Mouse (Mus musculus) neural tube, embryonic 11.5 days (tissue): ENCODE data around the gene Csnk1g1. TPM values are rescaled to one million over a fixed set of nuclear protein-coding genes. Genes with fewer than 3 reads are reported as not detected.

ENCODE experiments used
- ATAC-seq: fragments of 200-750 bp; cut with Nextera tagmentation; 2 replicates; pipeline ENCODE4 v1.8.0; 2017; ENCODE audit warnings: moderate number of reproducible peaks, mild to moderate bottlenecking, moderate TSS enrichment, moderate library complexity; ENCODE audit not compliant: insufficient read depth, low FRiP score, low TSS enrichment
- DNase-seq: peaks from one replicate; pipeline ENCODE4 v3.0.0-alpha.2; 2015; ENCODE audit warnings: low spot score
- H3K27ac ChIP-seq: fragments of 300-500 bp; sonication (generic); 2 replicates; pipeline ENCODE4 v1.5.1; 2014; ENCODE audit warnings: low read depth, mild to moderate bottlenecking, low read length
- H3K27me3 ChIP-seq: fragments of 300-500 bp; sonication (generic); 2 replicates; pipeline ENCODE4 v1.6.1; 2014; ENCODE audit warnings: mild to moderate bottlenecking, low read length, mixed read lengths; ENCODE audit not compliant: control insufficient read depth, insufficient read depth
- H3K36me3 ChIP-seq: fragments of 300-500 bp; sonication (generic); 2 replicates; pipeline ENCODE4 v1.6.1; 2014; ENCODE audit warnings: mild to moderate bottlenecking, low read length, moderate library complexity, mixed read lengths; ENCODE audit not compliant: control insufficient read depth, insufficient read depth
- H3K4me1 ChIP-seq: fragments of 300-500 bp; sonication (generic); 2 replicates; pipeline ENCODE4 v1.6.1; 2014; ENCODE audit warnings: low read length, mixed read lengths; ENCODE audit not compliant: control insufficient read depth, insufficient read depth
- H3K4me2 ChIP-seq: fragments of 300-500 bp; sonication (generic); 2 replicates; pipeline ENCODE4 v1.6.1; 2014; ENCODE audit warnings: low read depth, mild to moderate bottlenecking, moderate library complexity
- H3K4me3 ChIP-seq: fragments of 300-500 bp; sonication (generic); 2 replicates; pipeline ENCODE4 v1.5.1; 2014; ENCODE audit warnings: low read depth, low read length
- H3K9ac ChIP-seq: fragments of 300-500 bp; sonication (generic); 2 replicates; pipeline ENCODE4 v1.6.1; 2014; ENCODE audit warnings: mild to moderate bottlenecking, low read length
- H3K9me3 ChIP-seq: fragments of 300-500 bp; sonication (generic); 2 replicates; pipeline ENCODE4 v1.6.1; 2016; ENCODE audit warnings: low read length; ENCODE audit not compliant: control insufficient read depth
- WGBS: fragments of 180-500 bp; shearing (Covaris S2); extraction: QIAGEN DNeasy Blood & Tissue Kit; methylation state at CpG from one replicate; pipeline ENCODE4 v1.1.7; 2014; 5-methylcytosine and 5-hydroxymethylcytosine counted together
- polyA plus RNA-seq: library from polyadenylated mRNA; unstranded; fragments of >200 nt; fragmentation: Nextera tagmentation; extraction: Ambion mirVana; gene quantifications from 2 replicates; pipeline ENCODE4 v1.2.1, GENCODE M21; 2014

Gene Csnk1g1
- polyA plus RNA-seq, 1 experiment from 2014 or later = 20.9 TPM

GRCm38 (mm10) chr9:66068056-66068455 is 159.3 kb downstream of the Csnk1g1 start:
- 64% methylated on average over 4 of the region's 4 CpGs for WGBS
- peaks cover 22% of the 10 kb centered on the region for H3K36me3 ChIP-seq
- H3K9me3 ChIP-seq = no peaks in the 10 kb centered on the region
- ATAC-seq = no peak
- no peaks in the 10 kb centered on the region for H3K4me1 ChIP-seq
- no peak overlapping the region for H3K9ac ChIP-seq
- no peak overlapping the region for H3K4me3 ChIP-seq
- no peak overlapping the region for H3K27ac ChIP-seq
- H3K4me2 ChIP-seq = no peak overlapping the region
- no peak for DNase-seq
- H3K27me3 ChIP-seq = peaks cover 26% of the 10 kb centered on the region

- whole genome bisulfite sequencing = under 1% methylated on average over 30 of the region's 30 CpGs
- Histone ChIP-seq H3K36me3 (peaks cover 15% of the 10 kb centered on the region), H3K27ac (no peak overlapping the region), H3K27me3 (peaks cover 26% of the 10 kb centered on the region), H3K9me3 (no peaks in the 10 kb centered on the region), H3K4me3 (peak overlapping the region; percentile 45), H3K9ac (peak overlapping the region; percentile 47), H3K4me1 (no peaks in the 10 kb centered on the region), H3K4me2 (peak overlapping the region; percentile 85)
- no peak for ATAC-seq
- DNase-seq = peak; percentile 43
Measured at GRCm38 (mm10) chr9:66068971-66069391, 160.3 kb downstream of the Csnk1g1 start.

GRCm38 (mm10) chr9:66069583-66069982 is 160.9 kb downstream of the Csnk1g1 start, which contains the start of gene Snx22:
Gene Snx22 (minus strand): TSS chr9:66069719.
- Histone ChIP-seq H3K4me2 (peak within 1 kb of the TSS; percentile 85), H3K4me1 (no peaks in the 10 kb centered on the region), H3K9me3 (no peaks in the 10 kb centered on the region), H3K4me3 (peak within 1 kb of the TSS; percentile 45), H3K27ac (no peak within 1 kb of the TSS), H3K9ac (peak within 1 kb of the TSS; percentile 47), H3K27me3 (peaks cover 26% of the 10 kb centered on the region), H3K36me3 (peaks cover 10% of the 10 kb centered on the region)
- DNase-seq (peak; percentile 83), ATAC-seq (peak; percentile 53; the same call in 1 of the 2 replicates)
- WGBS = 0% methylated on average over 22 of the region's 22 CpGs

- no peak overlapping the region for H3K27ac ChIP-seq
- no peak overlapping the region for H3K4me2 ChIP-seq
- H3K4me1 ChIP-seq = no peaks in the 10 kb centered on the region
- no peak for DNase-seq
- 88% methylated on average over 5 of the region's 5 CpGs for whole genome bisulfite sequencing
- H3K4me3 ChIP-seq = no peak overlapping the region
- H3K27me3 ChIP-seq = peaks cover 26% of the 10 kb centered on the region
- ATAC-seq = 0 out of 2 replicates have a peak, but pooled peaks have one; percentile 38
- H3K36me3 ChIP-seq = peaks cover 9% of the 10 kb centered on the region
- no peaks in the 10 kb centered on the region for H3K9me3 ChIP-seq
- H3K9ac ChIP-seq = no peak overlapping the region
Measured at GRCm38 (mm10) chr9:66070151-66070550, 161.4 kb downstream of the Csnk1g1 start.

- Histone ChIP-seq H3K4me3 (no peak overlapping the region), H3K27me3 (peaks cover 20% of the 10 kb centered on the region), H3K27ac (no peak overlapping the region), H3K9me3 (no peaks in the 10 kb centered on the region), H3K4me1 (no peaks in the 10 kb centered on the region), H3K36me3 (no peaks in the 10 kb centered on the region), H3K4me2 (no peak overlapping the region), H3K9ac (no peak overlapping the region)
- ATAC-seq (no peak), DNase-seq (no peak)
- 86% methylated on average over 7 of the region's 7 CpGs for WGBS
Measured at GRCm38 (mm10) chr9:66072754-66073153, 164.0 kb downstream of the Csnk1g1 start.

- no peak overlapping the region for H3K9ac ChIP-seq
- no peak overlapping the region for H3K4me3 ChIP-seq
- ATAC-seq = no peak
- no peaks in the 10 kb centered on the region for H3K27me3 ChIP-seq
- H3K9me3 ChIP-seq = no peaks in the 10 kb centered on the region
- WGBS = 69% methylated on average over 3 of the region's 3 CpGs
- no peak for DNase-seq
- no peak overlapping the region for H3K4me2 ChIP-seq
- H3K4me1 ChIP-seq = no peaks in the 10 kb centered on the region
- H3K36me3 ChIP-seq = no peaks in the 10 kb centered on the region
- no peak overlapping the region for H3K27ac ChIP-seq
Measured at GRCm38 (mm10) chr9:66078072-66078471, 169.3 kb downstream of the Csnk1g1 start.

GRCm38 (mm10) chr9:66078493-66078892 is 169.8 kb downstream of the Csnk1g1 start:
- Histone ChIP-seq H3K36me3 (no peaks in the 10 kb centered on the region), H3K27me3 (no peaks in the 10 kb centered on the region), H3K27ac (0 out of 2 replicates have a peak overlapping the region, but pooled peaks have one; percentile 2), H3K4me3 (no peak overlapping the region), H3K4me1 (no peaks in the 10 kb centered on the region), H3K9ac (peak overlapping the region; percentile 7; the same call in 1 of the 2 replicates), H3K9me3 (no peaks in the 10 kb centered on the region), H3K4me2 (no peak overlapping the region)
- WGBS = 17% methylated on average over 14 of the region's 14 CpGs
- DNase-seq (peak; percentile 49), ATAC-seq (no peak)

- no peaks in the 10 kb centered on the region for H3K36me3 ChIP-seq
- ATAC-seq (no peak), DNase-seq (no peak)
- no peak overlapping the region for H3K27ac ChIP-seq
- 61% methylated on average over 3 of the region's 3 CpGs for WGBS
- no peaks in the 10 kb centered on the region for H3K27me3 ChIP-seq
- no peak overlapping the region for H3K9ac ChIP-seq
- H3K4me1 ChIP-seq = no peaks in the 10 kb centered on the region
- no peaks in the 10 kb centered on the region for H3K9me3 ChIP-seq
- no peak overlapping the region for H3K4me2 ChIP-seq
- no peak overlapping the region for H3K4me3 ChIP-seq
Measured at GRCm38 (mm10) chr9:66080804-66081459, 172.2 kb downstream of the Csnk1g1 start.

- no peak overlapping the region for H3K9ac ChIP-seq
- H3K27ac ChIP-seq = no peak overlapping the region
- DNase-seq = no peak
- H3K4me3 ChIP-seq = no peak overlapping the region
- no peaks in the 10 kb centered on the region for H3K27me3 ChIP-seq
- H3K36me3 ChIP-seq = no peaks in the 10 kb centered on the region
- no peaks in the 10 kb centered on the region for H3K9me3 ChIP-seq
- H3K4me2 ChIP-seq = no peak overlapping the region
- H3K4me1 ChIP-seq = no peaks in the 10 kb centered on the region
- 90% methylated on average over 4 of the region's 4 CpGs for WGBS
- no peak for ATAC-seq
Measured at GRCm38 (mm10) chr9:66081999-66082398, 173.3 kb downstream of the Csnk1g1 start.
